Mouse (Mus musculus): ENCODE data around the gene Gm3633. TPM values are rescaled to one million over a fixed set of nuclear protein-coding genes. Genes with fewer than 3 reads are reported as not detected.

The Gm3633 gene
- polyA plus RNA-seq (2012; fragmentation: generic; extraction: Trizol) = not detected

GRCm38 (mm10) chr14:42641817-42642216 lies at the start of gene Gm3633:
TSS of gene Gm3633 (minus strand) at chr14:42641917.

GRCm38 (mm10) chr14:42655638-42656037 lies 13.9 kb upstream of the Gm3633 start, which contains the start of gene Gm10378:
TSS of gene Gm10378 (plus strand) at chr14:42655938.

GRCm38 (mm10) chr14:42599782-42600181 lies 41.9 kb downstream of the Gm3633 start, which contains the start of gene Gm17124:
TSS of gene Gm17124 (minus strand) at chr14:42599882.

Other genes starting within 250 kb of the Gm3633 start
- gene Gm8005, start 202.2 kb downstream of the Gm3633 start, polyA plus RNA-seq (2012; fragmentation: generic; extraction: Trizol) = not detected
- not detected for gene Gm8011, start 178.0 kb downstream of the Gm3633 start, polyA plus RNA-seq (2012; fragmentation: generic; extraction: Trizol)
- gene Gm8020, start 139.6 kb downstream of the Gm3633 start, polyA plus RNA-seq (2012; fragmentation: generic; extraction: Trizol) = not detected
- not detected for gene Gm8024, start 117.6 kb downstream of the Gm3633 start, polyA plus RNA-seq (2012; fragmentation: generic; extraction: Trizol)
- not detected for gene Gm17124, start 42.0 kb downstream of the Gm3633 start, polyA plus RNA-seq (2012; fragmentation: generic; extraction: Trizol)
- under 1 TPM in 1 of 2 experiments, not detected in 1; 0.11 TPM for gene Gm10378, start 14.0 kb upstream of the Gm3633 start, polyA plus RNA-seq (2012; fragmentation: generic; extraction: Trizol)
- gene Gm3015, start 126.9 kb upstream of the Gm3633 start, polyA plus RNA-seq (2012; fragmentation: generic; extraction: Trizol) = not detected
- not detected for gene Gm10377, start 156.1 kb upstream of the Gm3633 start, polyA plus RNA-seq (2012; fragmentation: generic; extraction: Trizol)
- gene Gm21977, start 211.6 kb upstream of the Gm3633 start, polyA plus RNA-seq (2012; fragmentation: generic; extraction: Trizol) = not detected